Mouse (Mus musculus): Measurements from ENCODE around the gene Aaed1. TPM values are rescaled to one million over a fixed set of nuclear protein-coding genes. Genes with fewer than 3 reads are reported as not detected.
A peak's percentile ranks its signal among the peaks of the same experiment; 100 is the strongest.

Aaed1 gene
- polyA plus RNA-seq (2015; fragmentation: Nextera tagmentation; extraction: Ambion mirVana) = 60.9 and 62.4 TPM in 2 replicates

- H3K27me3 ChIP-seq (ENCODE audit: control insufficient read depth, insufficient read depth, low read depth, low read length) = no peaks in the 10 kb centered on the region
- peak within 1 kb of the TSS; percentile 76 for H3K4me2 ChIP-seq (ENCODE audit: low read depth, low read length)
- peak within 1 kb of the TSS; percentile 82 for H3K4me3 ChIP-seq (ENCODE audit: low read length)
- peaks cover 5% of the 10 kb centered on the region for H3K36me3 ChIP-seq (ENCODE audit: control insufficient read depth, insufficient read depth, low read length)
- H3K27ac ChIP-seq (ENCODE audit: low read length) = peak within 1 kb of the TSS; percentile 97
- H3K9me3 ChIP-seq (ENCODE audit: control insufficient read depth, low read length) = no peaks in the 10 kb centered on the region
- peaks cover 25% of the 10 kb centered on the region for H3K4me1 ChIP-seq (replicated peaks; ENCODE audit: control insufficient read depth, insufficient read depth, low read length)
- peak within 1 kb of the TSS; percentile 85 for H3K9ac ChIP-seq (ENCODE audit: low read length)
- ATAC-seq (ENCODE audit: low read depth) = peak; percentile 91
- WGBS = under 1% methylated on average over 64 of the region's 74 CpGs
These were observed at the start of gene Aaed1 for GRCm38 (mm10) chr13:64312024-64312915. TSS of gene Aaed1 (minus strand) at chr13:64312710.

DNA sequence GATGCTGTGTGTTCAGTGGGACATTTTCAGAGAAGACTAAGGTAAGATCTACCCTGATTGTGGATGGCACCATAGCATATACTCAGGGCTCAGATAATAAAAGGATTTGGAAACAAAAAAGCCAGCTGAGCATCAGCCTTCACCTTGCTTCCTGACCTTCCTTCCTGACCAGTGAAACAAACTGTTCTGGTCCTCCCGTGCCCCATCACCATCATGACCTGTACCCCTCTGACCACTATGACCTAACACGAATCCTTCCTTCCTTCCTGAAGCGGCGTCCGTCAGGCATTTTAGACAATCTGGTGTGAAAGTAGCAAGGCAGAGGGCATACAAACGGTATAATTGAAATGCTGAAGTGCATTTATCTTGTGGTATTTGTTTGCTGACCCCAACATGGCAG, 49.6 kb upstream of the Aaed1 start:
- Histone ChIP-seq H3K36me3 (ENCODE audit: control insufficient read depth, insufficient read depth, low read length) (peaks cover 13% of the 10 kb centered on the region), H3K4me3 (ENCODE audit: low read length) (no peak overlapping the region), H3K4me1 (replicated peaks; ENCODE audit: control insufficient read depth, insufficient read depth, low read length) (no peaks in the 10 kb centered on the region), H3K27ac (ENCODE audit: low read length) (no peak overlapping the region), H3K9ac (ENCODE audit: low read length) (no peak overlapping the region), H3K9me3 (ENCODE audit: control insufficient read depth, low read length) (no peaks in the 10 kb centered on the region), H3K27me3 (ENCODE audit: control insufficient read depth, insufficient read depth, low read depth, low read length) (no peaks in the 10 kb centered on the region), H3K4me2 (ENCODE audit: low read depth, low read length) (no peak overlapping the region)
- no peak for ATAC-seq (ENCODE audit: low read depth)
- 78% methylated on average over 6 of the region's 6 CpGs for WGBS

DNA sequence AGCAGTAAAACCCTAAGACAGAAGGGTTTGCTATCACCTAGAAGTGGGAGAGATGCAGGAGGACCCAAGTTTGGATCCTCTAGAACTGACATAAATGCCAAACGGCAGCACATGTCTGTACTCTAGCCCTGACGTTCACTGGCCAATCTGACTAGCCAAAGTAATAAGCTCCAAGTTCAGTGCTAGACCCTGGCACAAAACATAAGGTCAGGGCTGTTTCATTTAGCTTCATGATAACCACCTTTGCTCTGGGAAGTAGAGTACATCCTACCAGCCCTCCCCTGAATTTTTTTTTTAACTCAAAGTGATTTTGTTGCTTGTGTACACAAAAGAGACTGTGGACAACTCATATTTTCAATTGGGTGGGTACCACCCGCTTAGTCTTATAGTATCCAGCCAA, 48.5 kb upstream of the Aaed1 start:
- Histone ChIP-seq H3K27ac (ENCODE audit: low read length) (no peak overlapping the region), H3K9ac (ENCODE audit: low read length) (no peak overlapping the region), H3K9me3 (ENCODE audit: control insufficient read depth, low read length) (no peaks in the 10 kb centered on the region), H3K4me2 (ENCODE audit: low read depth, low read length) (no peak overlapping the region), H3K27me3 (ENCODE audit: control insufficient read depth, insufficient read depth, low read depth, low read length) (no peaks in the 10 kb centered on the region), H3K4me3 (ENCODE audit: low read length) (no peak overlapping the region), H3K4me1 (replicated peaks; ENCODE audit: control insufficient read depth, insufficient read depth, low read length) (no peaks in the 10 kb centered on the region), H3K36me3 (ENCODE audit: control insufficient read depth, insufficient read depth, low read length) (peaks cover 9% of the 10 kb centered on the region; the same call in 1 of the 2 replicates)
- no peak for ATAC-seq (ENCODE audit: low read depth)
- 84% methylated on average over 3 of the region's 3 CpGs for WGBS

DNA sequence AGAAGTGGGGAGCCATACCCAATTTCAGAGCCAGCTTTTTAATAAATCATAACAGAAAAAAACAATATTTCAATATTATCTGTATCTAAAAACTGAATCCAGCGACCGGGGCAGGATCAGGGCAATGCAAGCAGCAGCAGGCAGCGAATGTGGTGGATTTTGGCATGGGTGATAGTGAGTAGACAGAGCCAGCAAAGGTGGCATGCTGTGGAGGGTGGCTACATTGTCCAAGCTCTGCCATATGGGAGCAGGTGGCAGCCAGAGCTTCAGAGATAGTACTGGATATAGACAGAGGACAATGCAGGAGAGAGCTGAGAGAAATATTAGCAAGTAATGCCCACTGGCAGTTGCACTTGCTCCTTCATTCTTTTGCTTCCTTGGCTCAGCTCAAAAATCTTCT, 47.2 kb upstream of the Aaed1 start:
- peaks cover 9% of the 10 kb centered on the region; the same call in 1 of the 2 replicates for H3K36me3 ChIP-seq (ENCODE audit: control insufficient read depth, insufficient read depth, low read length)
- no peak for ATAC-seq (ENCODE audit: low read depth)
- no peak overlapping the region for H3K4me3 ChIP-seq (ENCODE audit: low read length)
- no peaks in the 10 kb centered on the region for H3K9me3 ChIP-seq (ENCODE audit: control insufficient read depth, low read length)
- WGBS = 88% methylated on average over 3 of the region's 3 CpGs
- no peak overlapping the region for H3K27ac ChIP-seq (ENCODE audit: low read length)
- H3K9ac ChIP-seq (ENCODE audit: low read length) = no peak overlapping the region
- no peaks in the 10 kb centered on the region for H3K4me1 ChIP-seq (replicated peaks; ENCODE audit: control insufficient read depth, insufficient read depth, low read length)
- no peaks in the 10 kb centered on the region for H3K27me3 ChIP-seq (ENCODE audit: control insufficient read depth, insufficient read depth, low read depth, low read length)
- H3K4me2 ChIP-seq (ENCODE audit: low read depth, low read length) = no peak overlapping the region

- peaks cover 4% of the 10 kb centered on the region; the same call in 1 of the 2 replicates for H3K36me3 ChIP-seq (ENCODE audit: control insufficient read depth, insufficient read depth, low read length)
- no peaks in the 10 kb centered on the region for H3K9me3 ChIP-seq (ENCODE audit: control insufficient read depth, low read length)
- WGBS = 83% methylated on average over 1 of the region's 1 CpGs
- no peaks in the 10 kb centered on the region for H3K27me3 ChIP-seq (ENCODE audit: control insufficient read depth, insufficient read depth, low read depth, low read length)
- no peaks in the 10 kb centered on the region for H3K4me1 ChIP-seq (replicated peaks; ENCODE audit: control insufficient read depth, insufficient read depth, low read length)
- no peak overlapping the region for H3K9ac ChIP-seq (ENCODE audit: low read length)
- H3K27ac ChIP-seq (ENCODE audit: low read length) = no peak overlapping the region
- no peak for ATAC-seq (ENCODE audit: low read depth)
- H3K4me2 ChIP-seq (ENCODE audit: low read depth, low read length) = no peak overlapping the region
- H3K4me3 ChIP-seq (ENCODE audit: low read length) = no peak overlapping the region
These were observed 46.0 kb upstream of the Aaed1 start for GRCm38 (mm10) chr13:64358476-64358875.

DNA sequence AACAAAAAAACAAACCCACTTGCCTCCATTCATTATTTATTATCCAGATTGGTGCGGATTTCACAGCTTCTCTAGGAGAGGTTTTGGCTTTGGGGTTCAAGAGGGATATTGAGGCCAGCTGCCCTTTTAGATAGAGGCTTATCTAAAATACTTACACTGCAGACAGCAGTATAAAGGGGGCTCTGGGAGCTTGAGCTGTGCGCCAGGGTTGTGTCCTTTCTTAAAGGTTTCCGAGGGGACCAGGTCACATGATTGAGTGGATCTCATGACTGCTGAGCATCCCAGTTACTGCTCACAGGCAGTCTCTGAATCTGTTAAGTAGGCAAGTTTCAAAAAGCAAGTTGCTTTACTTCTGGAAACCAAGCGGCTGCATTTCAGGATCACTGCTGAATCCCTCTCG, 44.9 kb upstream of the Aaed1 start:
- WGBS = 68% methylated on average over 5 of the region's 5 CpGs
- no peak for ATAC-seq (ENCODE audit: low read depth)
- H3K4me2 ChIP-seq (ENCODE audit: low read depth, low read length) = no peak overlapping the region
- H3K9me3 ChIP-seq (ENCODE audit: control insufficient read depth, low read length) = no peaks in the 10 kb centered on the region
- no peak overlapping the region for H3K4me3 ChIP-seq (ENCODE audit: low read length)
- no peaks in the 10 kb centered on the region for H3K4me1 ChIP-seq (replicated peaks; ENCODE audit: control insufficient read depth, insufficient read depth, low read length)
- H3K27ac ChIP-seq (ENCODE audit: low read length) = no peak overlapping the region
- H3K36me3 ChIP-seq (ENCODE audit: control insufficient read depth, insufficient read depth, low read length) = peaks cover 4% of the 10 kb centered on the region; the same call in 1 of the 2 replicates
- no peak overlapping the region for H3K9ac ChIP-seq (ENCODE audit: low read length)
- H3K27me3 ChIP-seq (ENCODE audit: control insufficient read depth, insufficient read depth, low read depth, low read length) = no peaks in the 10 kb centered on the region

DNA sequence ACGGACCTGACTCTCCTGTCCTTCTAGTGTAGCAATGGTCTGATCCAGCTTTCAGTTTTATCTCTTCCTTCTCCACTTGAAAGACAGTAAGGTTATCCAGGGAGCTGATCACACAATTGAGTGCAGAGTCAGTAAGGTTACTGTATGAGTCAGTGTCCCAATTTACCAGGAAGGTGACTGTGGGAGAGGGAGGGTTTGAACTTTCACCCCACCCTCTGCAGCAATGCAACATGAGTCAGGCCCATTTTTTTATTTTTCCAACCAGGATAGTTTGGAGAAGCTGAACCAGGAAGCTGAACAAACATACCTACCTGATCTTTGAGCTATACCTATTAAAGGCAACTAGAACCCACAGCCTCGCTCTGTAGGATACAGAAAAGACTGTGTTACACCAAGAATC, 37.0 kb upstream of the Aaed1 start:
- Histone ChIP-seq H3K36me3 (ENCODE audit: control insufficient read depth, insufficient read depth, low read length) (no peaks in the 10 kb centered on the region), H3K9me3 (ENCODE audit: control insufficient read depth, low read length) (no peaks in the 10 kb centered on the region), H3K4me3 (ENCODE audit: low read length) (no peak overlapping the region), H3K4me1 (replicated peaks; ENCODE audit: control insufficient read depth, insufficient read depth, low read length) (no peaks in the 10 kb centered on the region), H3K27ac (ENCODE audit: low read length) (no peak overlapping the region), H3K9ac (ENCODE audit: low read length) (no peak overlapping the region), H3K4me2 (ENCODE audit: low read depth, low read length) (no peak overlapping the region), H3K27me3 (ENCODE audit: control insufficient read depth, insufficient read depth, low read depth, low read length) (no peaks in the 10 kb centered on the region)
- WGBS = 66% methylated on average over 2 of the region's 2 CpGs
- ATAC-seq (ENCODE audit: low read depth) = no peak

DNA sequence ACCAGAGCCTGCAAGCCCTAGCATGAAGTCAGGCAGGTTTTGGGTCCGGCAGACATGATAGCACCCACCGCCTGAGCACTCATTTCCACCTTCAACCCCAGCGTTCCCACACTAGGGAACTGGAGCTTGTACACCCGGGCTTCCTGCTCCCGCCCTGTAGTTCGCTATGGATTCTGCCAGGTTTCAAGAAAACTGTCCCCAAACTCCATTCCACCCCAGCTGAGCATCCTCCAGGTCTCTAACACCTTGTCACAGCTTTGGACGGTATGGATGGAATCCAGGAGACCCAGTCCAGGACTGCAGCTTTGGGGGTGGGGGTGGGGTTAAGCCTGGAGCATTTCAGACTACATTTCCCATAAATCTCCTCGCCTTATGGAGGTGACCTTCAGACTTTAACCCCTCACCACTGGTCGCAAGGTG, 31.6 kb upstream of the Aaed1 start:
- 4% methylated on average over 9 of the region's 9 CpGs for WGBS
- peak; percentile 45 for ATAC-seq (ENCODE audit: low read depth)

DNA sequence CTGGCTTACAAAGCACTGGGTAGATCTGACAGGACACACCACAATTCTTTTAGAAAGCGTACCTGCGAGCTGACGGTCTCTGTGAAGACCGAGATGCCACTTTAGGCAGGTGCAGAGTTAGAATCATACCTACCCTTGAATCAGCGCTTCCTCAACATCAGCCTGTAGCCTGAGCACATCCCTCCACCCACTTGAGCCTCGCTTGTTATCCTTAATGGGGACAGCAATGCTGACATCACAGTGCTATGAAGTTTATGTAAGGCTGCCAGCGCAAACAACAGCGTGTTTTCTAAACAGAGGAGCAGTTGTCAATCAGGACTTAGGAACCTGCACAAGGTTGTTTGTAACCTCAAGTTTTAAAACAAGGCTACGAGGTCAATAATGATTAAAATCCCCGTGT, 31.1 kb upstream of the Aaed1 start:
- Histone ChIP-seq H3K9ac (ENCODE audit: low read length) (peak overlapping the region; percentile 51), H3K27me3 (ENCODE audit: control insufficient read depth, insufficient read depth, low read depth, low read length) (no peaks in the 10 kb centered on the region), H3K4me1 (replicated peaks; ENCODE audit: control insufficient read depth, insufficient read depth, low read length) (no peaks in the 10 kb centered on the region), H3K4me3 (ENCODE audit: low read length) (peak overlapping the region; percentile 43), H3K4me2 (ENCODE audit: low read depth, low read length) (peak overlapping the region; percentile 69), H3K9me3 (ENCODE audit: control insufficient read depth, low read length) (no peaks in the 10 kb centered on the region), H3K36me3 (ENCODE audit: control insufficient read depth, insufficient read depth, low read length) (no peaks in the 10 kb centered on the region), H3K27ac (ENCODE audit: low read length) (no peak overlapping the region)
- ATAC-seq (ENCODE audit: low read depth) = peak; percentile 26; the same call in 1 of the 2 replicates
- 16% methylated on average over 10 of the region's 10 CpGs for WGBS

More for the DNA sequence above, 31.6 kb upstream of the Aaed1 start:
- Histone ChIP-seq H3K36me3 (ENCODE audit: control insufficient read depth, insufficient read depth, low read length) (no peaks in the 10 kb centered on the region), H3K27me3 (ENCODE audit: control insufficient read depth, insufficient read depth, low read depth, low read length) (no peaks in the 10 kb centered on the region), H3K4me2 (ENCODE audit: low read depth, low read length) (peak overlapping the region; percentile 69), H3K9me3 (ENCODE audit: control insufficient read depth, low read length) (no peaks in the 10 kb centered on the region), H3K9ac (ENCODE audit: low read length) (peak overlapping the region; percentile 51), H3K4me3 (ENCODE audit: low read length) (peak overlapping the region; percentile 43), H3K27ac (ENCODE audit: low read length) (no peak overlapping the region), H3K4me1 (replicated peaks; ENCODE audit: control insufficient read depth, insufficient read depth, low read length) (no peaks in the 10 kb centered on the region)

Measured in lung, embryonic 16.5 days (tissue).